Mouse (Mus musculus): ENCODE results near the gene Tex261.

GRCm38 (mm10) chr6:83802033-83802432 is 26.4 kb upstream of the Tex261 start:
- no peak for TF ChIP-seq CTCF (IDR thresholded peaks at IDR 0.05; ENCODE audit: insufficient read depth, low read depth, low read length)
- TF ChIP-seq POLR2A (IDR thresholded peaks at IDR 0.05; ENCODE audit: insufficient read depth, low read depth, low read length), result no peak
